Mouse (Mus musculus): ENCODE results near the gene Sez6. TPM values are rescaled to one million over a fixed set of nuclear protein-coding genes. Genes with fewer than 3 reads are reported as not detected.

Sez6 gene
- total RNA-seq, 1 experiment = 0.45 TPM

DNA sequence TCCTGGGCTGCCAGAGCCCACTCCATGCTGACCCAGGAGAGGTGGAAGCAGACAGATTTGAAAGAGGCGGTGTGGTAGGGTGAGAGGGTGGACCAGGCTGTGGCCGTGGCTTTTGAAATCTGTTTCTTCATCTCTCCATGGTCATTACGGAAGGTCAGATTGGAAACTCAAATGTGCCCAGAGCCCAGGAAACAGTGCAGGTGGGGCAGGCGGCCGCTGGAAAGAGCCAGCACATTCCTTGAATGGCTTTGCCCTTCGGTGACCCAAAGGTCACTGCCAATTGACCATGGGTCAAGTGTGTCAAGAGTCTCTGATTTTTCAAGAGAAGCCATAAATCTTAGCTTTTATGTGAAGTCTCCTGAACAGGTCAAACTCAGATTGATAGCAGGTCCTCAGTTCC, 17.1 kb upstream of the Sez6 start:
- no peak for TF ChIP-seq ZC3H11A (IDR thresholded peaks at IDR 0.05; ENCODE audit: borderline replicate concordance, low read depth, low read length)
- no peak for TF ChIP-seq MAFK (IDR thresholded peaks at IDR 0.05; ENCODE audit: insufficient read depth, low read depth, low read length)
- no peak for TF ChIP-seq HCFC1 (IDR thresholded peaks at IDR 0.05; ENCODE audit: borderline replicate concordance, insufficient read depth, low read length)
- TF ChIP-seq ZNF384 (IDR thresholded peaks at IDR 0.05; ENCODE audit: low read depth, low read length) = no peak
- TF ChIP-seq CHD2 (IDR thresholded peaks at IDR 0.05; ENCODE audit: low read depth, low read length) = no peak
- H3K4me3 ChIP-seq (ENCODE audit: insufficient read depth in 1 of 2, low read depth in 1 of 2, low read length in 2 of 2, poor library complexity in 1 of 2, severe bottlenecking in 1 of 2) = no peak overlapping the region
- in situ Hi-C loops (cut with MboI; ENCODE audit: low sequenced_read_pairs in 2 of 2, unreplicated experiment in 2 of 2) = no loop called here
- no peak for DNase-seq (ENCODE audit: low read depth, low spot score)
- H3K36me3 ChIP-seq (ENCODE audit: control insufficient read depth, insufficient read depth, low read length, poor library complexity, severe bottlenecking) = no peaks in the 10 kb centered on the region
- no peak overlapping the region for H3K27ac ChIP-seq (ENCODE audit: insufficient read depth, low read depth, low read length, poor library complexity, severe bottlenecking)
- no peaks in the 10 kb centered on the region for H3K9me3 ChIP-seq (ENCODE audit: control insufficient read depth, insufficient read depth, low read depth, low read length)
- H3K4me1 ChIP-seq (ENCODE audit: control insufficient read depth in 2 of 2, insufficient read depth in 2 of 2, low read length in 2 of 2, poor library complexity in 1 of 2) = peaks cover 17 to 36% of the 10 kb centered on the region in 2 experiments
- no peak overlapping the region for H3K9ac ChIP-seq (ENCODE audit: insufficient read depth, low read depth, low read length, poor library complexity, severe bottlenecking)

DNA sequence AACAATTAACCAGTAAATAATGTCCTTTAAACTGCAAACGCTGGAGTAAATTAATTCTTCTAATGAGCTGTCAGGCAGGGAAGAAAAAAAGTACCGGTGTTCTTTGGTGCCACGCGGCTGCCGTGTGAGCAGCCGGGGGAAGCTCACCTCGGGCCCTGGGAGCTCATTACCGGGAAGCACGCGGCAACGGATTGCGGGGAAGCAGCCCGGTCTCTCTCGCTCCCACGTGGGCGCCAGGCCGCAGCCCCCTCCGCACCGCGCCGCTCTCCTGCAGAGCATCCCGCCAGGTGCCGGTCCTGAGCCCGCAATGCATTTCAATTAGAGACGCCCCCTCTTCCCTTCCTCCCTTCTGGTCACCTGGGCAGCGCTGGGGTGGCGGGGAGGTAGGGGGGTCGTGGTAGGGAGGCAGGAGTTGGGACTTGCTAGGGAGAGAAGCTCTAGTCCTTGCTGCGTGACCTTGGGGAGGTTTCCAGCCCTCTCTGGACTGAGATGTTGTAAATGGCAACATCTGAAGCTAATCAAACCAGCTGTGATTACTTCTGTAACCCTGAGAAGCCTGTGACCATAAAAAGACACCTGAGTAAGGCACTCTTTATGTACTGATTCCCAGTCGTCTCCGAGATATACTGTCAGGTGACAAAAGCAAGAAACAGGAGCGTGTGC, 15.9 kb upstream of the Sez6 start:
- peaks cover 16 to 36% of the 10 kb centered on the region in 2 experiments for H3K4me1 ChIP-seq (ENCODE audit: control insufficient read depth in 2 of 2, insufficient read depth in 2 of 2, low read length in 2 of 2, poor library complexity in 1 of 2)
- no peak for DNase-seq (ENCODE audit: low read depth, low spot score)
- no peaks in the 10 kb centered on the region for H3K36me3 ChIP-seq (ENCODE audit: control insufficient read depth, insufficient read depth, low read length, poor library complexity, severe bottlenecking)
- TF ChIP-seq MAFK (IDR thresholded peaks at IDR 0.05; ENCODE audit: insufficient read depth, low read depth, low read length) = no peak
- in situ Hi-C loops (cut with MboI; ENCODE audit: low sequenced_read_pairs in 2 of 2, unreplicated experiment in 2 of 2) = no loop called here
- H3K9ac ChIP-seq (ENCODE audit: insufficient read depth, low read depth, low read length, poor library complexity, severe bottlenecking) = peak overlapping the region; percentile 66
- peak overlapping the region; percentile 65; the same call in 1 of the 2 replicates for H3K27ac ChIP-seq (ENCODE audit: insufficient read depth, low read depth, low read length, poor library complexity, severe bottlenecking)
- no peaks in the 10 kb centered on the region for H3K9me3 ChIP-seq (ENCODE audit: control insufficient read depth, insufficient read depth, low read depth, low read length)
- H3K4me3 ChIP-seq (ENCODE audit: insufficient read depth in 1 of 2, low read depth in 1 of 2, low read length in 2 of 2, poor library complexity in 1 of 2, severe bottlenecking in 1 of 2) = peak overlapping the region; percentile 22 to 48; a peak in 3 of 4 replicates

DNA sequence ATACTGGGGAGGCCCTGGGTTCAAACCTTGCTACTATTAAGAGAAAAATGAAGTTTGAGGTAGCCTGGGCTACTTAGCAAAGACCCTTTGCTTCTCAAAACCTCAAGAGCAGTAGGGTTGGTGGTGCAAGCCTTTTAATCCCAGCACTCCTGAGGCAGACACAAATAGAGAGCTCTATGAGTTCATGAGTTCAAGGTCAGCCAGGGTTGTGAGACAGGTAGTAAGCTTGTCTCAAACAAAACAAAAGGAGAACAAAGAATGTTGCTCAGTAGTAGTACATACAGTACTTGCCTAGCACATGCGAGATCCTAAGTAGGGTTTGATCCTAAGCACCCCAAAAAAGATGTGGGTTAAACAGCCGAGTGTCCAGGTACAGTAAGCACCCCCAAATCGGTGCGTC, 13.9 kb upstream of the Sez6 start:
- Histone ChIP-seq H3K9ac (ENCODE audit: insufficient read depth, low read depth, low read length, poor library complexity, severe bottlenecking) (peak overlapping the region; percentile 4; the same call in 1 of the 2 replicates), H3K4me1 (ENCODE audit: control insufficient read depth in 2 of 2, insufficient read depth in 2 of 2, low read length in 2 of 2, poor library complexity in 1 of 2) (peaks cover 15 to 36% of the 10 kb centered on the region in 2 experiments), H3K9me3 (ENCODE audit: control insufficient read depth, insufficient read depth, low read depth, low read length) (no peaks in the 10 kb centered on the region), H3K36me3 (ENCODE audit: control insufficient read depth, insufficient read depth, low read length, poor library complexity, severe bottlenecking) (no peaks in the 10 kb centered on the region), H3K27ac (ENCODE audit: insufficient read depth, low read depth, low read length, poor library complexity, severe bottlenecking) (peak overlapping the region; percentile 92), H3K4me3 (ENCODE audit: insufficient read depth in 1 of 2, low read depth in 1 of 2, low read length in 2 of 2, poor library complexity in 1 of 2, severe bottlenecking in 1 of 2) (0 out of 4 replicates have a peak overlapping the region, but pooled peaks of 1 of the 2 experiments have one; percentile 5)
- in situ Hi-C loops (cut with MboI; ENCODE audit: low sequenced_read_pairs in 2 of 2, unreplicated experiment in 2 of 2) = no loop called here
- no peak for DNase-seq (ENCODE audit: low read depth, low spot score)
- TF ChIP-seq ZC3H11A (IDR thresholded peaks at IDR 0.05; ENCODE audit: borderline replicate concordance, low read depth, low read length) (no peak), ZNF384 (IDR thresholded peaks at IDR 0.05; ENCODE audit: low read depth, low read length) (no peak), CHD2 (IDR thresholded peaks at IDR 0.05; ENCODE audit: low read depth, low read length) (no peak), MAFK (IDR thresholded peaks at IDR 0.05; ENCODE audit: insufficient read depth, low read depth, low read length) (no peak), HCFC1 (IDR thresholded peaks at IDR 0.05; ENCODE audit: borderline replicate concordance, insufficient read depth, low read length) (no peak)

DNA sequence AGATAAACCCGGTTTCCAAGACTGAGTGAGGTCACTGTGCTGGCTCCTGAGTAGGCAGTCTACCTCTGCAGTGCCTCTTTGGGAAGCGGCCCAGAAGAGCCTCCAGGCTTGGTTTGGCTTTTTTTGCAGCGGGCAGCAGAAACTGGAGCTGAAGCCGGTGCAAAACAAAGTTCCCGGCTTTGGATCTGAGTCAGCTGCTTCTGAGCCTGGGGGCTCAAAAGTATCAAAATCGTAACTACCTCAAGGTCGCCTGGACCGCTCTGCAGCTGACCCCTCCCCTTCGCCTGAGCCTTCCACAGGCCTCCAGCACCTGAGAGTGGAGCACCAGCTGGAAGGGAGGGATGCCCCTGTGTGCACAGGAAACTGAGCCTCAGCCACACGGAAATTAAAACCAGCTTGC, 13.4 kb upstream of the Sez6 start:
- TF ChIP-seq ZNF384 (IDR thresholded peaks at IDR 0.05; ENCODE audit: low read depth, low read length) (no peak), ZC3H11A (IDR thresholded peaks at IDR 0.05; ENCODE audit: borderline replicate concordance, low read depth, low read length) (no peak), HCFC1 (IDR thresholded peaks at IDR 0.05; ENCODE audit: borderline replicate concordance, insufficient read depth, low read length) (no peak), MAFK (IDR thresholded peaks at IDR 0.05; ENCODE audit: insufficient read depth, low read depth, low read length) (peak; percentile 72; the same call in 1 of the 2 replicates), CHD2 (IDR thresholded peaks at IDR 0.05; ENCODE audit: low read depth, low read length) (no peak)
- in situ Hi-C loops (cut with MboI; ENCODE audit: low sequenced_read_pairs in 2 of 2, unreplicated experiment in 2 of 2) = no loop called here
- H3K4me1 ChIP-seq (ENCODE audit: control insufficient read depth in 2 of 2, insufficient read depth in 2 of 2, low read length in 2 of 2, poor library complexity in 1 of 2) = peaks cover 15 to 36% of the 10 kb centered on the region in 2 experiments
- peak overlapping the region; percentile 92 for H3K27ac ChIP-seq (ENCODE audit: insufficient read depth, low read depth, low read length, poor library complexity, severe bottlenecking)
- H3K36me3 ChIP-seq (ENCODE audit: control insufficient read depth, insufficient read depth, low read length, poor library complexity, severe bottlenecking) = no peaks in the 10 kb centered on the region
- no peak for DNase-seq (ENCODE audit: low read depth, low spot score)
- H3K9me3 ChIP-seq (ENCODE audit: control insufficient read depth, insufficient read depth, low read depth, low read length) = no peaks in the 10 kb centered on the region
- 0 out of 4 replicates have a peak overlapping the region, but pooled peaks of 1 of the 2 experiments have one; percentile 5 for H3K4me3 ChIP-seq (ENCODE audit: insufficient read depth in 1 of 2, low read depth in 1 of 2, low read length in 2 of 2, poor library complexity in 1 of 2, severe bottlenecking in 1 of 2)
- H3K9ac ChIP-seq (ENCODE audit: insufficient read depth, low read depth, low read length, poor library complexity, severe bottlenecking) = peak overlapping the region; percentile 55; the same call in 1 of the 2 replicates
